Mouse (Mus musculus): ENCODE results near the gene Itih5.

The Itih5 gene

GRCm38 (mm10) chr2:10261337-10261736, 108.0 kb downstream of the Itih5 start:
- in situ Hi-C loops (cut with MseI, MboI): no loop called here

GRCm38 (mm10) chr2:10262722-10263121, 109.4 kb downstream of the Itih5 start:
- in situ Hi-C loops (cut with MseI, MboI): no loop called here

- in situ Hi-C loops (cut with MseI, MboI): no loop called here
Measured at GRCm38 (mm10) chr2:10263909-10264489, 110.6 kb downstream of the Itih5 start.

- in situ Hi-C loops (cut with MseI, MboI): no loop called here
Measured at GRCm38 (mm10) chr2:10265881-10266280, 112.5 kb downstream of the Itih5 start.

- in situ Hi-C loops (cut with MseI, MboI): no loop called here
Measured at GRCm38 (mm10) chr2:10272604-10273115, 119.3 kb downstream of the Itih5 start.

DNA sequence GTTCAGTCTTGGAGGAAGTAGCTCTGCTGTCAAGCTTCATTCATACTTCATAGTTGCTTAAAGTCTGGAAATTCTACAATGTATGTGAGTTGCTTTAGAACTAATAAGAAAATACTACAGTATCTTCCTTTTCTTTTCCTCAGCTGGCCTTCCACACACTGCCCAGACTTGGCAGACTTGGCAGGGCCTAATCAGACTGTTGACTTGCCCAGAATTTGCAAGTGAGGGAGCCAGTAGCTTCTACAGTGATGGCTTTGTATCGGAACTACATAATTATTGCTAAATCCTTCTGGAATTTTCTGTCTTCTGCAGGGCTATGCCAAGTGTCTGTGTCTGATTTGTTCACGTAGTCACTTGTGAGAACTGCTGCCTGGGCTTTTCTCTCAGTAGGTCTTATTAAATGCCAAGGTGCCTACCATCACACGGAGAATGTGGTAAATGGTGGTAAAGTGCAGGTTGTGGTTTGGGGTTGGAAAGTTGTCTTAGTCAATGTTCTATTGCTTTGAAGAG, 120.2 kb downstream of the Itih5 start:
- in situ Hi-C loops (cut with MseI, MboI): no loop called here

DNA sequence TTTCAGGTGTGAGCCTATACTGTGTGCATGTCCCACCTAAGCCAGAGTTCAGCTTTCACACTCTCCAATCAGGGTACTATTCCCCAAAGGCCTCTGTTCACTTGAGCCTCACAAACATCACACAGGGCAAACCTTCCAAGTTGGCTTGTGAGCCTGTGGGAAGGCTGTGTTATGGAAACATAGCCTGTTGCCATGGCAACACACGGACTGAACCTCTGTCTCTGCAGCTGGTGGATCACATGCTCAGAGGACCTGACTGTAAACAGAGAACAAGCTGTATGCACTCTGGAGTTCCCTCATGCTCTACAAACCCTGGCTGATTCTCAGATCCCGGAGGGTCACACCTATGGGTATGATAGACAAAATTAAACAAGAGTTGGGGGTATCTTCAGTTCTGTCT, 122.8 kb downstream of the Itih5 start:
- in situ Hi-C loops (cut with MseI, MboI): no loop called here

- in situ Hi-C loops (cut with MseI, MboI): loop anchor here in 1 of 2 experiments (10.0 kb wide), 1 partner anchor 139 kb away; no protein-coding TSS in a partner anchor
Measured at GRCm38 (mm10) chr2:10283686-10284085, 130.3 kb downstream of the Itih5 start.

DNA sequence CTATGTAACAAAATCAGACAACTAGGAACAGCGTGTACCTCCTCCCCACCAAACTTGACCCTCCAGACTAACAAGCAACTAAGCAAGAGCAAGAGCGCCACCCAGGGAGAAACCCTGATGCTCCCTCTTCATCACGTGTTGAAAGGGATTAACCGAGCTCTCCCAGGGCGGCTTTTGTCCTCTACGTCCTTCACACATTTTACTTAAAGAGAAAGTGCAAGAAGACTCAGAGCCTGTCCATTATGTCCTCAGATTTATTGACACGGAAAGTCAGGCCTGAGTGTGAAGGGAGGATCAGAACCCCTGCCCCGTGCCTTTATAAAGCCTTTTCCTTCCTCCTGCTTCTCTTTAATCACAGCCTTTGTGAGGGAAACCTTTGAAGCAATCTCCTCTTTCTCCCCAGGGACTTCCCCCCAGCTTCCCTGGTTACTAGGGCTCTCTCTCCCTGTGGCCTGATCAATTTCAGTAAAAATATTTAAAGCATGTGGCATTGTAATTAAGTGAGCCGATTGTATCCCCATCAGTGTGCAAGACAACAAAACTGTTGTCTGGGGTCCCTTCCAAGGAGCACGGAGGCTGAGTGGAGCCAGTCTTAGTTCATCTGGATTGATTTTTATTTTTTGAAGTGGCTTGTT, 131.4 kb downstream of the Itih5 start:
- in situ Hi-C loops (cut with MseI, MboI): loop anchor here (5.0 to 10.0 kb wide), 3 partner anchors 140 to 187 kb away; no protein-coding TSS in a partner anchor

- in situ Hi-C loops (cut with MseI, MboI): loop anchor here (5.0 to 10.0 kb wide), 3 partner anchors 141 to 189 kb away; no protein-coding TSS in a partner anchor
Measured at GRCm38 (mm10) chr2:10285975-10286374, 132.6 kb downstream of the Itih5 start.

DNA sequence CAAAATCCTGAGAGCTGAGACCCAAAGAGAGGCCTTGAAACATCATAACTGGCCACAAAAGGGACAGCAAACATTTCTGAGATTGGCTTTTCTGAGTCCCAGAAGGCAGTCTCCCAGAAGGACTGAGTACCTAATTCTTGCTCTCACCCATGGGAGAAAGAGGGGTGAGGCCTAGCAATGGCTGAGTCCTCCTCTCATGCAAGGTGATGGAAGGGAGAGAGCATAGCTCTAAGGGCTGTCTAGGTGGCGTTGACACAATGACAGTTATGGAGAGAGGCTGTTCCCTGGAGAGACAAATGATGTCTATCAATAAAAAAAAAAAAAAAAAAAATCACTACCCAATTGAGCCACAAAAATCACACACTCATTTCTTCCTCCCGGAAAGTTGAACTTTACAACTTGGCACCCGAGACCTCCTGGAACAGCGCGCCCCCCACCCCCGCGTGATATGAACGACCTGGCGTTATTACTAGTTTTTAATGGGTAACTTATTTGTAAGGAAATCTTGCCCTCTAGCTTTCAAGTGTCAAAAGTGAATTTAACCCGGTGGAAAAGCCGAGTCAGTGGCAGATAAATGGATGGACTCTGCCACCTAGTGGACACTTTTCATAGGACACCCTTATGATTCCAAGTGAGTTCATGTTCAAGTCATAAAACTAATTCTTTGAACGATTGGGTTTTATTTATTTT, 134.9 kb downstream of the Itih5 start:
- in situ Hi-C loops (cut with MseI, MboI): loop anchor here (5.0 to 10.0 kb wide), 3 partner anchors 143 to 191 kb away; no protein-coding TSS in a partner anchor

- in situ Hi-C loops (cut with MseI, MboI): loop anchor here (5.0 to 10.0 kb wide), 3 partner anchors 144 to 192 kb away; no protein-coding TSS in a partner anchor
Measured at GRCm38 (mm10) chr2:10288881-10289280, 135.5 kb downstream of the Itih5 start.

GRCm38 (mm10) chr2:10290115-10290514, 136.7 kb downstream of the Itih5 start:
- in situ Hi-C loops (cut with MseI, MboI): no loop called here

- in situ Hi-C loops (cut with MseI, MboI): no loop called here
Measured at GRCm38 (mm10) chr2:10293556-10294206, 140.3 kb downstream of the Itih5 start.

DNA sequence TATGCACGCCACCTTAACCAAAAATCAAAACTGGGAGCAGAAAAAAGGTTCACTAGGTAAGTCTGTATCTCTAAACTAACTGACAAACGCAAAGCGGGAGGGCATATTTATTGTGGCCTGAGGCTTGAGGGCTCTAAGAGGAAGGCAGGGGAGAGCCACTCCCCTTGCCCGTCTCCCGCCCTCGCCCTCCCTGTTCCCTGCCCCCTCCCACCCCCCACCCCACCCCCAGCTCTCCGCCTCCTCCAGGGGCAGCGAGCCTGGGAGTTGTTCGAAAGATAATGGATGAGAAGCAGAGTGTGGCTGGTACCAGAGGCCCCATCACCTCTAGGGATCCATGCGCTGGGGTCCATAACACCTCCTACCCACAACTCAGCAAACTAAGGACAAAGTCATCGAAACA, 142.5 kb downstream of the Itih5 start:
- in situ Hi-C loops (cut with MseI, MboI): no loop called here

- in situ Hi-C loops (cut with MseI, MboI): no loop called here
Measured at GRCm38 (mm10) chr2:10300244-10300643, 146.9 kb downstream of the Itih5 start.

GRCm38 (mm10) chr2:10300771-10301170, 147.4 kb downstream of the Itih5 start:
- in situ Hi-C loops (cut with MseI, MboI): no loop called here

DNA sequence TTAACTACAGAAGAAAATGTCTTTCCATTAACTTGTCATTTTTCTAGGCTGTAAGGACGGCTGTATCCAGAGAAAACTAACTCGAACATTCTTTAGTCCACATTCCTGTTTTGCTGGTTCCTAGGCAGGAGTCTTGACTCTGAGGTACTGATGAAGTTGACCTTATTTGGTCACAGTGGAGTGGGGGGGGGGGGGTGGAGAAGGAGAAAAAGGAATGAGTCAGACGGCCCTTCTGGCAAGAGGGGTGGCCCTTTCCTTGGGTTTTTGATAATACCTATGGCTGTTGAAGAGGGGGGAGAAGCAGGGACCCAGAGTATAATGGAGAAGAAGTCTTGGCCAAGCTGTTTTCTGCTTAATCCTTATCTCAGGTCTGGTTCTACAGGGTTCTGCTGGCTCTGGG, 148.0 kb downstream of the Itih5 start:
- in situ Hi-C loops (cut with MseI, MboI): no loop called here

DNA sequence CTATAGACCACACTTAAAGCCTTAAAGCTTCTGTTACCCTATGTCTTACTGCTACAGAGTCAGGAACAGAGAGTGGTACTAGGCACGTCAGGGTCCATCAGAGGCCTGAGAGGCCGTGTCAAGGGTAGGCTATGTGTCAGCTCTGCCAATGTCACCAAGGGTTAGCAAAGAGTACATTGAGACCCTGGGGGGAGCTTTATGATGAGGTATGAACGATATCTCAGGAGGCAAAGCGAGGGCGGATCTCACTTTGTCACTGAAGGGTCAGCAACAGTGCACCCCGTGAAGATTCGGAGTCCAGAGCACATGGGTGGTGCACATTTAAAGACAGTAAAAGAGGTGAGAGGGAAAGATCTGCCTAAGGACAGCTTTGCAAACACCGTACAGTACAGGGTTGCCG, 148.6 kb downstream of the Itih5 start:
- in situ Hi-C loops (cut with MseI, MboI): no loop called here

DNA sequence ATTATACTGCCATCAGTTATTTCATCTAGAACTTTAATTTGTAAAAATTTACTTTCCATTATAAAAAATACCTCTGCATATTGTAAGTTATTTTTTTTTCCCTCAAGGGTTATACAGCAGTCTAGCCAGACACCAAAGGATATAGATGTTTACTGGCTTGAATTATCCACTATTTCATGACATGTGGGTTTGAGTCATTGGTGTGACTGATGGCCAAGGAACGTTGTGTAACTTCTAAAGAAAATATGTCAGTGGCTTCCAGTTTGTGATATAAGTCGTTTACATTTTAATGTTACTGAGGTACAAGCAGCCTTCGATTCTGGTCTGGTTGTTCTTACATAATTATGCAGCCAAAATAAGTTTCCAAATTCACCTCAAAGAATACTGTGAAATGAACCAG, 151.5 kb downstream of the Itih5 start:
- in situ Hi-C loops (cut with MseI, MboI): no loop called here

Data from mouse trophoblast stem cell (cell line).